Mouse (Mus musculus) brain, adult 10 weeks (tissue): ENCODE measurements around the gene Dmbx1. TPM values are rescaled to one million over a fixed set of nuclear protein-coding genes. Genes with fewer than 3 reads are reported as not detected.

ENCODE experiments used
- polyA plus RNA-seq: library from polyadenylated mRNA; stranded (reverse); fragments of 350-450 nt; fragmentation: Illumina TruSeq; extraction: RNeasy Lipid Tissue Mini Kit (QIAGEN cat#74804); gene quantifications from one replicate; pipeline ENCODE4 v1.2.3, GENCODE M21; 2015; ENCODE audit warnings: low read depth, low replicate concordance

The Dmbx1 gene
- 0.31 TPM for polyA plus RNA-seq

GRCm38 (mm10) chr4:115939295-115940102, at the start of gene Dmbx1:
Gene Dmbx1 (minus strand): TSS chr4:115939926.

GRCm38 (mm10) chr4:115890553-115890952, 49.2 kb downstream of the Dmbx1 start, which contains the start of gene 6430628N08Rik:
Gene 6430628N08Rik (plus strand): TSS chr4:115890665.

GRCm38 (mm10) chr4:115884022-115884421, 55.7 kb downstream of the Dmbx1 start, which contains the start of gene Kncn:
Gene Kncn (plus strand): TSS chr4:115884400.

Other genes with a start within 250 kb of the Dmbx1 start
- gene Efcab14, start 202.2 kb downstream of the Dmbx1 start, polyA plus RNA-seq = 40.5 TPM
- not detected for gene Tex38, start 158.9 kb downstream of the Dmbx1 start, polyA plus RNA-seq
- gene Atpaf1, start 155.1 kb downstream of the Dmbx1 start, polyA plus RNA-seq = 81.5 TPM
- gene Mob3c, start 111.8 kb downstream of the Dmbx1 start, polyA plus RNA-seq = 4.1 TPM
- gene Mknk1, start 100.7 kb downstream of the Dmbx1 start, polyA plus RNA-seq = 33.0 TPM
- 0.28 TPM for gene Kncn, start 55.5 kb downstream of the Dmbx1 start, polyA plus RNA-seq
- gene 6430628N08Rik, start 49.3 kb downstream of the Dmbx1 start, polyA plus RNA-seq = 0.28 TPM
- 71.7 TPM for gene Faah, start 78.0 kb upstream of the Dmbx1 start, polyA plus RNA-seq
- 12.3 TPM for gene Nsun4, start 114.0 kb upstream of the Dmbx1 start, polyA plus RNA-seq
- 1,361 TPM for gene Uqcrh, start 135.1 kb upstream of the Dmbx1 start, polyA plus RNA-seq
- 27.0 TPM for gene Lrrc41, start 135.3 kb upstream of the Dmbx1 start, polyA plus RNA-seq
- 0.70 TPM for gene Rad54l, start 183.8 kb upstream of the Dmbx1 start, polyA plus RNA-seq
- 75.8 TPM for gene Pomgnt1, start 183.9 kb upstream of the Dmbx1 start, polyA plus RNA-seq
- 12.5 TPM for gene Lurap1, start 211.4 kb upstream of the Dmbx1 start, polyA plus RNA-seq
- gene Tspan1, start 227.7 kb upstream of the Dmbx1 start, polyA plus RNA-seq = not detected
- not detected for gene 1700042G07Rik, start 233.4 kb upstream of the Dmbx1 start, polyA plus RNA-seq
- not detected for gene Gm49337, start 233.5 kb upstream of the Dmbx1 start, polyA plus RNA-seq